Mouse (Mus musculus) hindbrain, embryonic 13.5 days (tissue): ENCODE data around the gene Tmem109. TPM values are rescaled to one million over a fixed set of nuclear protein-coding genes. Genes with fewer than 3 reads are reported as not detected.

Source experiments
- ATAC-seq: fragments of 200-750 bp; cut with Nextera tagmentation; 2 replicates; pipeline ENCODE4 v1.8.0; 2017; ENCODE audit warnings: moderate TSS enrichment; ENCODE audit not compliant: low FRiP score
- H3K27ac ChIP-seq: fragments of 300-500 bp; sonication (generic); 2 replicates; pipeline ENCODE4 v1.5.1; 2015; ENCODE audit warnings: inconsistent platforms, mild to moderate bottlenecking, moderate library complexity
- H3K27me3 ChIP-seq: fragments of 300-500 bp; sonication (generic); 2 replicates; pipeline ENCODE4 v1.6.1; 2015; ENCODE audit warnings: mild to moderate bottlenecking, inconsistent platforms
- H3K36me3 ChIP-seq: fragments of 300-500 bp; sonication (generic); 2 replicates; pipeline ENCODE4 v1.6.1; 2015; ENCODE audit warnings: mild to moderate bottlenecking, inconsistent platforms
- H3K4me1 ChIP-seq: fragments of 300-500 bp; sonication (generic); replicated peaks from 2 replicates; pipeline ENCODE4 v1.6.1; 2015; ENCODE audit warnings: inconsistent platforms
- H3K4me2 ChIP-seq: fragments of 300-500 bp; sonication (generic); 2 replicates; pipeline ENCODE4 v1.6.1; 2015; ENCODE audit warnings: inconsistent platforms, mild to moderate bottlenecking, moderate library complexity
- H3K4me3 ChIP-seq: fragments of 300-500 bp; sonication (generic); 2 replicates; pipeline ENCODE4 v1.5.1; 2015; ENCODE audit warnings: mild to moderate bottlenecking, inconsistent platforms
- H3K9ac ChIP-seq: fragments of 300-500 bp; sonication (generic); 2 replicates; pipeline ENCODE4 v1.6.1; 2015; ENCODE audit warnings: mild to moderate bottlenecking, inconsistent platforms
- H3K9me3 ChIP-seq: fragments of 300-500 bp; sonication (generic); 2 replicates; pipeline ENCODE4 v1.6.1; 2016; ENCODE audit warnings: inconsistent platforms
- WGBS: fragments of 180-500 bp; shearing (Covaris S2); methylation state at CpG from one replicate; pipeline ENCODE4 v1.1.7; 2015; 5-methylcytosine and 5-hydroxymethylcytosine counted together
- polyA plus RNA-seq: library from polyadenylated mRNA; unstranded; fragments of >200 nt; fragmentation: Nextera tagmentation; extraction: Ambion mirVana; gene quantifications from 2 replicates; pipeline ENCODE4 v1.2.1, GENCODE M21; 2015

Gene Tmem109
- polyA plus RNA-seq, 1 experiment from 2014 or later, result 34.3 TPM

DNA sequence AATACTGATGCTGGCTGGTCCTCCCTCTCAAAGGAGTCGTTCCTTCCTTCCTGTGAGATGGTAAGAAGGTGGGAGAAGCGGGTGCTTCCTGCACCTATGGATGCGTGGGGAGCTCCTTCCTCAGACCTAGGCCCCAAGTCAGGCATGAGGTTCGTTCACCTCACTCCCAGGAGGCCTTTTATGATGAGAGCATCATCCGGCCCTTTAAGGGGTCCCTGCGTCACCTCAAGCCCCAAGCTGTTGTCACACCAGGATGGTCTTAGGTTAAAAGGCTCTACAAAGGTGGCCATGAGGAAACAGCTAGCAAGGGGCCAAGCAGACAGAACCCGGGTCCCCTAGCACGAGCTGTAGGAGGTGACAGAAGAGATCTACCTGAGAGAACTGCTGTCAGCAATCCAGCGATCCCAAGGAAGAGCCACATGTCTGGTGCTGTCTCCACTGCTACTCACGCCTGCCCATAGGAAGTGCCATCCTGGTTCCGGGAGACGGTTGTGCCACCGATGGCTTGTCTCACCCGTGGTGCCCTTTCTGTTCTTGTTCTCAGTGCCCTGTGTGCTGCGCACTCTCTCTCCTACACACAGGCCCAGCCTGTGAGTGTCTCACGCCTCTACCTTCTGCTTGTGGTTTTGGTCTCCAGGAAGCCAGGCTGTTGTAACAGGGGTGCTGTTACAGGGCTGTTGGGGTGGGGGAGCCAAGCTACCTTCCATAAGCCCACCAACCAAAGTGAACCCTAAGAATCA lies 52.2 kb downstream of the Tmem109 start, which contains the start of gene Cd6:
Cd6 (minus strand) TSS at position 623 of the 740 bp plus-strand sequence.
- whole genome bisulfite sequencing, result 90% methylated on average over 16 of the region's 16 CpGs
- no peak within 1 kb of the TSS for H3K27ac ChIP-seq
- no peak within 1 kb of the TSS for H3K9ac ChIP-seq
- ATAC-seq, result no peak
- no peak within 1 kb of the TSS for H3K4me2 ChIP-seq
- no peaks in the 10 kb centered on the region for H3K4me1 ChIP-seq
- H3K4me3 ChIP-seq, result no peak within 1 kb of the TSS
- H3K9me3 ChIP-seq, result no peaks in the 10 kb centered on the region
- H3K36me3 ChIP-seq, result no peaks in the 10 kb centered on the region
- no peaks in the 10 kb centered on the region for H3K27me3 ChIP-seq

- ATAC-seq, result no peak
- Histone ChIP-seq H3K36me3 (no peaks in the 10 kb centered on the region), H3K4me2 (no peak overlapping the region), H3K27ac (no peak overlapping the region), H3K4me1 (no peaks in the 10 kb centered on the region), H3K27me3 (no peaks in the 10 kb centered on the region), H3K9me3 (no peaks in the 10 kb centered on the region), H3K4me3 (no peak overlapping the region), H3K9ac (no peak overlapping the region)
- 93% methylated on average over 5 of the region's 5 CpGs for WGBS
These were observed 53.5 kb downstream of the Tmem109 start for GRCm38 (mm10) chr19:10828321-10828720.

DNA sequence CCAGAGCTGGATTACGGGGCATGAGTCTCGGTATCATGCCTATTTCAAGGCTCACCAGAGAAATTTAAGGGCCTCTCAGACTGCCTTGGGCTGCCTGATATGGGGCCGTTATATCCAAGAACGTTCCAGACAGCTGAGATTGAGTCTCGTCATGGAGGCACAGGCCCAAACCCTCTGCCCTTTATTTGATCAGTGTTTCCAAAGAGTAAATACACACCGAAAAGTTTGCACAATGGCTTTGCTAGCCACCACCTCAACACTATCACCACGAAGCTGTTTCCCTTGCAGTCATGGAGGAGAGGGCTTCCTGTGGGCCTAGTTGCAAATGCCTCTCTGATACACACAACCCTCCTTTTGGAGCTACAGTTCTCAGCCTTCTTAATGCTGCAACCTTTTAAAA lies 57.7 kb downstream of the Tmem109 start:
- Histone ChIP-seq H3K4me2 (no peak overlapping the region), H3K9me3 (no peaks in the 10 kb centered on the region), H3K4me3 (no peak overlapping the region), H3K36me3 (no peaks in the 10 kb centered on the region), H3K27ac (no peak overlapping the region), H3K4me1 (no peaks in the 10 kb centered on the region), H3K27me3 (no peaks in the 10 kb centered on the region), H3K9ac (no peak overlapping the region)
- no peak for ATAC-seq
- 94% methylated on average over 7 of the region's 7 CpGs for WGBS

- Histone ChIP-seq H3K4me3 (no peak overlapping the region), H3K9ac (no peak overlapping the region), H3K4me2 (no peak overlapping the region), H3K36me3 (no peaks in the 10 kb centered on the region), H3K4me1 (no peaks in the 10 kb centered on the region), H3K27me3 (no peaks in the 10 kb centered on the region), H3K27ac (no peak overlapping the region), H3K9me3 (no peaks in the 10 kb centered on the region)
- ATAC-seq, result no peak
- 93% methylated on average over 4 of the region's 4 CpGs for WGBS
These were observed 59.3 kb downstream of the Tmem109 start for GRCm38 (mm10) chr19:10822534-10822933.

DNA sequence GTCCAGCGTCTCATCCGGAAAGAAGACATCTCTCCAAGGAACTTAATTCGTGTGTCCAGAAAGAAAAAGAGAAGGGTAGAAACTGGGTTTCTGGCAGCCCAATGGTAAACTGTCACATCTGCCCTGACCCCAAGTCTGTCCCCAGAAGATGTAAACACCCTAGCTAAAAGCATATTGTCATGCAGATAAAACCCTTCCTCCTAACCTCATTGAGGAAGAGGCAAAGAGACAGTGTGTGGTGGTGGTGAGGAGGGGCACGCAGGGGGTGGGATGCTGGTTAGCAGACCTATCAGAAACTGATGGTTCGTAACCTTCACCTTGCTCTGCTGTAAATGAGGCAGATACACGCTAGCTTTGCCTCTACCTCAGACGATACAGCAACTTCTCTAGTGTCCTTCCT lies 60.5 kb downstream of the Tmem109 start:
- H3K27ac ChIP-seq, result no peak overlapping the region
- H3K4me1 ChIP-seq, result no peaks in the 10 kb centered on the region

More for the DNA sequence above, 60.5 kb downstream of the Tmem109 start:
- ATAC-seq, result no peak
- Histone ChIP-seq H3K9me3 (no peaks in the 10 kb centered on the region), H3K4me2 (no peak overlapping the region), H3K36me3 (no peaks in the 10 kb centered on the region), H3K27me3 (no peaks in the 10 kb centered on the region), H3K9ac (no peak overlapping the region), H3K4me3 (no peak overlapping the region)
- 47% methylated on average over 7 of the region's 7 CpGs for WGBS

Other genes starting within 250 kb of the Tmem109 start
- gene Vwce, start 247.8 kb downstream of the Tmem109 start, polyA plus RNA-seq, result 0.53 and 0.82 TPM in 2 replicates
- not detected in 2 replicates for gene Pga5, start 203.9 kb downstream of the Tmem109 start, polyA plus RNA-seq
- gene Vps37c, start 193.3 kb downstream of the Tmem109 start, polyA plus RNA-seq, result 33.8 and 34.7 TPM in 2 replicates
- 0.21 and 0.35 TPM in 2 replicates for gene Cd5, start 143.0 kb downstream of the Tmem109 start, polyA plus RNA-seq
- gene Cd6, start 51.9 kb downstream of the Tmem109 start, polyA plus RNA-seq, result not detected in 2 replicates
- 0.25 and 0.36 TPM in 2 replicates for gene Slc15a3, start 42.3 kb downstream of the Tmem109 start, polyA plus RNA-seq
- 174 and 180 TPM in 2 replicates for gene Tmem132a, start 12.1 kb downstream of the Tmem109 start, polyA plus RNA-seq
- 40.2 and 42.9 TPM in 2 replicates for gene Prpf19, start 13.2 kb upstream of the Tmem109 start, polyA plus RNA-seq
- gene Zp1, start 38.6 kb upstream of the Tmem109 start, polyA plus RNA-seq, result not detected in 2 replicates
- 0.19 and 0.22 TPM in 2 replicates for gene Ptgdr2, start 55.2 kb upstream of the Tmem109 start, polyA plus RNA-seq
- 15.0 and 15.2 TPM in 2 replicates for gene Ccdc86, start 67.3 kb upstream of the Tmem109 start, polyA plus RNA-seq
- not detected in 2 replicates for gene Ms4a10, start 92.7 kb upstream of the Tmem109 start, polyA plus RNA-seq
- not detected in 2 replicates for gene Ms4a15, start 111.2 kb upstream of the Tmem109 start, polyA plus RNA-seq
- not detected in 2 replicates for gene Ms4a18, start 136.0 kb upstream of the Tmem109 start, polyA plus RNA-seq
- not detected in 2 replicates for gene Ms4a8a, start 199.1 kb upstream of the Tmem109 start, polyA plus RNA-seq
- not detected in 2 replicates for gene 1700017D01Rik, start 248.9 kb upstream of the Tmem109 start, polyA plus RNA-seq